Mouse (Mus musculus): ENCODE data around the gene Itpkb.

The Itpkb gene

DNA sequence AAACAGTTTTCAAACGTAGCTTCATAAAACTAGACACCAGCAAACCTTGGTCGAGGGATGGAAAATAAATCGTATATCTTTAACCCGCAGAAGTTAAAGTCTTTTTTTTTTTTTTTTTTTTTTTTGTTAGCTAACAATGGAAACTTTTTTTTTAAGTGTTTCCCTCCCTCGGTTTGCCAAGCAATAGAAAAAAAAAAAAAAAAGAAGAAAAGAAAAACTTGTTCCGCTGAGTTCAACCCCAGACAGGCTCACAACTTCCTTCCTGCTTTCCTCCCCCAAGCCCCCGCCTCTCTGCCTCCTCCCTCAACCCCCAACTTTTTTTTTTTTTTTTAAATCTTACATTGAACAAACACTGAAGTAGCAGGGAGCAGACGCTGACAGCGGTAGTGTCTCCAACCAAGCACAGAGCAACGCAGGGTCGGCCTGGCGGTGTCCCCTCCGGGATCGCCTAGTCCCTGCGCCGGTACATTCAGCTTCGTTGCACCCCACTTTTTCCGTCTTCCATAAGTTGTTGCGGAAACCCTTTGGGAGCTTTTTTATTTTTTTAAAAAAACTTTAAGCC is at the start of gene Itpkb:
Gene Itpkb, plus strand, starts transcription at position 341 of the 562 bp plus-strand sequence.
- DNase-seq (ENCODE audit: low spot score), result peak; percentile 64

DNA sequence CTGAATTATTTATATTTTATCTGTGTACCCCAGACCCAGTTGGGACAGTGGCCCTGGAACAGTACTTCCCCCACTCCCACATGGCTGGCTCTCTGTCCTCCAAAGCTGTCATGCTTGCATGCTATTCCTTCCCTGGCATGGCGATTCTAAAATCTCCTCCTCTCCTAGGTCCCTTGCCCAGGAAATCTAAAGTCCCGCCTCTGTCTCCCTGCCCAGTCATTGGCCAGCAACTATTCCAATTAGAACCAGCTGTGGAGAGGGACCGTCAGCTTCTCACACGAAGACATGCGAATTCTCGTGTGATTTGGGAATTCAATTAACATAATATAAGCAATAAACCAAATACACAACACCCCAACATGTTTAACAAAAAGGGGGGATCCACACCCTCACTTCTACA is 47.7 kb upstream of the Itpkb start:
- DNase-seq (ENCODE audit: low spot score), result no peak

DNA sequence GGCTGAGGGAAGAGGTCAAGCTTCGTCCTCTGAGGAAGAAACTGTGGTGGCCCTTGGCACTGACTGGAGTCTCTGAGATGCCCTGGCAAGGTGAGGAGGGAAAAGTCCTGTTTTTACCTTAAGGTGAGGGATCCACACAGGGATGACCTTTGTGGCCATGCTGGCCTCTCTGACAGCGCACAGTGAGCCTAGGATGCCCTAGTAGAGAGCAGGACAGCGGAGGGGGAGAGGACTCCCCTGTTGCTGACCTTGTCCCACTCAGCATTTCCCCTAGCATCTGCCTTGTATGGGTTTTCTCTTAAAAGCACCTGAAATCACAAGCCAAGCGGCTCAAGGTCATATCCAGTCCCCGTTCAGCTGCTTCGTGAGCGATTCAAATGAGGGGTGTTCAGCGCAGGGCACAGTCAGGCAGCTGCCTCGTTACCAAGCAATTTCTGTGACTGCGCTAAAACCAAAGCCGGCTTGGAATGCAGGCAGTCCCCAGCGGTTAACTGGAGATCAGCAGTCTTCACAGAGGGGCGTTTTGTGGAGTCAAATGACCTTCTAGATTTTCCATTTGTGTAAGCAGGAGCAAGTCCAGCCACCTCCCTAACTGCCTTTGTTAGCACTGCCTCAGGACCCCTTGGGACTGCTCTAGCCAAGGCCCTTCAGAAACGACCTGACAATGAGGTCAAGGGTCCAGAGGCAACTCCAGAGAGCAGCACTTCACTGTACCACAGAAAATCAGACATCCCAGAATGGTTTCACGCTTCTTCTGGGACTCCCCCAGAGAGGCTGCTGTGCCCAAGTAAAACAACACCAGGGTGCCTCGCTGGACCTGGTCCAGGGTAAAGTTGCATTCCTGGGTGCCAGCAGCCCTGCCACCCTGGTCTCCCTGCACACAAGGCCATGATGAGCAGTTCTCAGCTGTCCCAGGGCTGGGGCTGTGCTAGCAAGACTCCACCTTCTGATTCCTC is 46.2 kb upstream of the Itpkb start:
- peak; percentile 58 for DNase-seq (ENCODE audit: low spot score)

- no peak for DNase-seq (ENCODE audit: low spot score)
These were observed 44.0 kb upstream of the Itpkb start for GRCm38 (mm10) chr1:180286081-180286831.

DNA sequence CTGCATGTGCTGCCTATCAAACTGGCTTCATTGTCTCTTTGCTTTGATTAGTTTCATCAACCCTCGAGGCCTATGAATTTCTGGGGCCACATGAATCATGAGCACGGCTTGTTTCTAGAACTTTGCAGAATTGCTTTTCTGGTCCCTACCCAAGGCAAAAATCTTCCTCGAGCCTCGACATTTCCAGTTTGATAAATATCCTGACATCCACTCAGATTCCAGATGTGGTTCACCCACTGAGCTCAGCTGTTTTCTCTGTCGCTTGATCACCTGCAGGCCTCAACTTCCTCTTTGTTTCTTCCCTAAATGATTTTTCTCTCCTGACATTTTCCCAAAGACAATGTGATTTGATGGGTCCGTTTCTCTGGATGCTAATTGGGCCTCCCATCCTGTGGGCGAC is 42.1 kb upstream of the Itpkb start:
- DNase-seq (ENCODE audit: low spot score), result no peak

DNA sequence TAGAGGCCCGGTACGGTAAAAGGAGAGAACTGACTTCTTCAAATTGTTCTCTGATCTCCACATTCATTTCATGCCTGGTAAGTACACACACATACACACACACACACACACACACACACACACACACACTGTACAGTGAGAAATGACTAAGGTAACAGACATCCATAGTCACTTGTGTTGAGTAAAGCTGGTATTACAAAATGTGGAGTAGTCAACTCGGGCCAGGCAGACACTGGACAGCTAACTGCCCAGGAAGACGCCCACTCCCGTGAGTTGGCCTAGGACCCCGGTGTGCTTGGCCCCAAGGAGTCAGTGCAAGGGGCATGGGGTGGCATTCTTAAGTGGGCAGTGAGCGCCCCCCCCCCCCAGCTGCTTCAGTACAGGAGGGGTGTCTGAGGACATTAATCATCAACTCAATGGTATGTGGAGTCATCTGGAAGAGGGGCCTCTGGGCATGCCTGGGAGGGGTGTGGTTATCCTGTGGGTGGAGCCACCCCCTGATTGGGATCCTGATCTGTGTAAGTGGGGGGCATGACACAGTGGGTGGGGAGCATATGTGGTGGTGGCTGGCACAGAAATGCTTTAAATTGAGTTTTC is 41.3 kb upstream of the Itpkb start:
- no peak for DNase-seq (ENCODE audit: low spot score)

DNA sequence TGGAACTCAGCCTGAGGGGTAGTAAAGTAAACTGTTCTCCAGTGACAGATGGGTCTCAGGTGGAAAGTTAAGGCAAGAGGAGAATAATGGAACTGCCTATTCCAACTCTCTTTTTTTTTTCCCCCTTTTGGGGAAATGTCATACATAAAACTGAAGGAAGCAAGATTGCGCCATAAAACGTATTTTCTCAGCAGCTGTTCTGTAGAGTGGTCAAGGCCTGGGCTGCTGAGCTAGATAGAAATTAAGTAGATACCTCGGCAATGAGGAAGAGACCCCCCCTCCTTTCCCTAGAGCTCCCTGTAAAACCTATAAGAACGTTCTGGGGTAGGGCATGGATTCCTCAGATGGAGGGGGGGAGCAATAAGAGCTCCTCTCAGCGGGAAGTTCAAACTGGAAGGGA is 40.5 kb upstream of the Itpkb start:
- DNase-seq (ENCODE audit: low spot score), result no peak

- no peak for DNase-seq (ENCODE audit: low spot score)
These were observed 39.9 kb upstream of the Itpkb start for GRCm38 (mm10) chr1:180290358-180290757.

DNA sequence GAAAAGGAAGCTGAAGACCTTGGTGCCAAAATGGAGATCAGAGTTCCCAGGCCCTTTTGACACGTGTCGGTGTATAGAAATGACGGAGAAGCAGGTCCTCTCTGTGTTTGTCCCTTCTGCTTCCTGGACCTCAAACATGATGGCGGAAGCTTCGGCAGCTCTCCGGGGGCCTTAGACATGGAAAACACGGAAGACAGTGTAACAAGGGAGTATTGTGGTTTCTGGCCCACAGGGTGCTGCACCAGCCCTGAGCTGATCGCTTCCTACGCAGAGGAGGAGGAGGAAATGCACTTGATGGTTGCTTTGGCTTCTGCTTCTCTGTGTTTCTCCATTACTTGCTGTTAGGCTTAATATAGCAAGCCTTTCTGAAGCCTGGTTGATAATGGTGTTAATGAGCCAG is 34.2 kb upstream of the Itpkb start:
- no peak for DNase-seq (ENCODE audit: low spot score)

GRCm38 (mm10) chr1:180299697-180300096 is 30.6 kb upstream of the Itpkb start:
- no peak for DNase-seq (ENCODE audit: low spot score)

DNA sequence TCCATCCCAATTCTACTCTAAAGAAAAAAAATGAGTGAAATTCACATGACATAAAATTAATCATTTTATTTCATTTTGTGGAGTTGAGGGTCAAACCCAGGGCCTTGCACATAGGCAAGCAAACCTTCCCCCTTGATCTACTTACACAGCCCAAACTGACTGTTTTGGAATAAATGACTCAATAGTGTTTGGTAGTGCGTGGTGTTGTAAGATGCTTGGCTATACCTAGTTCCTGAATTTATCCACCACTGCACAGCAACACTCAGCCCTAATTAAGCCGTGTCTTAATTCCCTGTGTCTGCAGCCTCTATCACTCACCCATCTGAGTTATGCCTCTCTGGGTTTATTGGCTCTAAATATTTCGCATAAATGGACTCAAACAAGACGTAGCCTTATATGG is 30.0 kb upstream of the Itpkb start:
- no peak for DNase-seq (ENCODE audit: low spot score)

DNA sequence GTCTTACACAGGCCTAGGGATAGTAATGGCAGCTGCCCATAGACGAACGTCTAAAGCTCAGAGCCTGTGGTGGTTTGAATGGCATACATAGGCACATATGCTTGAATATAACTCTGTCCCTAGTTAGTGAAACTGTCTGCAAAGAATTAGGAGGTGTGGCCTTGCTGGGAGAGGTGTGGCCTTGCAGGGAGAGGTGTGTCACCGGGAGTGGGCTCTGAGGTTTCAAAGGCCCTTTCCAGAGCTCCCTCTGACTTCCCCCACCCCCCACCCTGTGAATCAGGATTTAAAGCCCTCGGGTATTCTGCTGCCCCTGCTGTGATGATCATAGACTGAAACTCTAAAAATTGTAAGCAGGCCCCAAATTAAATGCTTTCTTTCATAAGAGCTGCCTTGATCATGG is 29.3 kb upstream of the Itpkb start:
- DNase-seq (ENCODE audit: low spot score), result no peak

DNA sequence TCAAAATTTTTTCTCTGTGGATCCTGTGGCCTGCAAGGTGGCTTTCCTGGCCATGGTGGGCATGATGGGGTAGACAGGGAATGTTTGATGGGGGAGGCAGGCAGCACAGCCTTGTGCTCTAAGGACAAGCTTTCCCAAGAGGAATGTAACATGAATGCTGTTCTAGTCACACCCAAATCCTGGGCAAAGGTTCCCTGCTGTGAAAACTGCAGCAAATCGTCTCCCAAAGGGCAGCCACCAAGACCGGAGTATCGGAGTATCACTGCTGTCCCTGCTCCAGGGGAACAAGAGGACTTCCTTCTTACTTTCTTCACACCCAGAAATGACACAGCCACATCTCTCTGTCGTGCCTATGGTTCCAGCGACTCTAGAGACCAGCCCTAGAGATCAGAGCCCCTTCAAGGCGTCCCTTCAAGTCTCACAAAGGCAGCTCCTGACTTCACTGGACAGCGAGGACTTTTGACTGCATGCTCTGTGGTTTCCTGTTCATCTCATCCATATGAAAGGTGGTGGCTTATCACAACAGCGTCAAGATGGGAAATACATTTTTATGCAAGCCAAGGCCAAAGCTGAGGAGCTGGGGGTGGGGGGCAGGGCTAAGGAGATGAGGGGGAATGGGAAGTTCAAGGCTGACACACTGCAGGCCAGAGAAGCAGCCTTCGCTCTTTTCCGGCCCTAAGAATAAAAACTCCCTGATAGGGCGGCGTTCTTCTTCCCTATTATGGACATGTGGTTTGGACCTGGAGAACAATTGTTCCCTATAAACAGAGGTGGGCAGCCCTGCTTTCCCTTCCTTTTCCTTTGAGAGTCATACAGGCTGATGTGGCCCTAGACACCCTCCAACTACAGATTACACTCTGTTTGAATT is 27.8 kb upstream of the Itpkb start:
- no peak for DNase-seq (ENCODE audit: low spot score)

GRCm38 (mm10) chr1:180303600-180303999 is 26.7 kb upstream of the Itpkb start:
- no peak for DNase-seq (ENCODE audit: low spot score)

DNA sequence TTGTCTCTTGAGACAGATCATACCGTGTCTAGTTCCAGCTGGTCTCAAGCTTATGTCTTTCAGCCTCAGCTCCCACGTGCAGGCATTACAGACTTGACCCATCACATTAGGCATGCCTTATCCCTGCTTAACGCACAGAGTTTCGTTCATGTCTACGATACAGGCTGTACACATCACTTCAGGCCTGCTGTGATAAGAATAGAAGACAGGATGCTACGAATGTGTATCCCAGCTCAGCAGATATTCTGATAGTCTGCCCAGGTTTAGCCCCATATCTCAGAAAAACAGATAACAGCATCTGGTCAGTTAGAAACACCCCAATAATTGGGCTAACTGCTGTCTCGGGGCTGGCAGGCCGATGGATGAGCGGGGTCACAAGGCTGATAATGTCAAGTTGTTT is 23.4 kb upstream of the Itpkb start:
- DNase-seq (ENCODE audit: low spot score), result no peak

- no peak for DNase-seq (ENCODE audit: low spot score)
These were observed 22.6 kb upstream of the Itpkb start for GRCm38 (mm10) chr1:180307661-180308060.

DNA sequence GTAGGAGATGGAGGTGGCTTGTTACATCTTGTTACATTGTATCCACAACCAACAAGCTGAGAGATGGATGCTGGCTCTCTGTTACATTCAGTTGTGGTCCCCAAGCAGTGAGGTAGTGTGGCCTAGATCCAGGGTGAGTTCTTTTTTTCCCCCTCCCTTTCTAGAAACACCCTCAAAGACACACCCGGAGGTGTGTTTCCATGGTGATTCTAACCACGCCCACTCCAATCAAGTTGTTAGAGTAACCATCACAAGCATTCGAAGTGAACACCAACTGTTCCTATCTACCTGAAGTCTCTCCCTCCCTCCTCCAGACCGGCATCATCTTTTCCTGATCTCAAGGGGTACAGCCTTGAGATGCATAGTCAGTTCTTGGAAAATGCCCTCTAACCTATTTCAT is 21.4 kb upstream of the Itpkb start:
- DNase-seq (ENCODE audit: low spot score), result no peak

GRCm38 (mm10) chr1:180312286-180312685 is 18.0 kb upstream of the Itpkb start:
- DNase-seq (ENCODE audit: low spot score), result no peak

GRCm38 (mm10) chr1:180312792-180313311 is 17.4 kb upstream of the Itpkb start:
- DNase-seq (ENCODE audit: low spot score), result peak; percentile 89

DNA sequence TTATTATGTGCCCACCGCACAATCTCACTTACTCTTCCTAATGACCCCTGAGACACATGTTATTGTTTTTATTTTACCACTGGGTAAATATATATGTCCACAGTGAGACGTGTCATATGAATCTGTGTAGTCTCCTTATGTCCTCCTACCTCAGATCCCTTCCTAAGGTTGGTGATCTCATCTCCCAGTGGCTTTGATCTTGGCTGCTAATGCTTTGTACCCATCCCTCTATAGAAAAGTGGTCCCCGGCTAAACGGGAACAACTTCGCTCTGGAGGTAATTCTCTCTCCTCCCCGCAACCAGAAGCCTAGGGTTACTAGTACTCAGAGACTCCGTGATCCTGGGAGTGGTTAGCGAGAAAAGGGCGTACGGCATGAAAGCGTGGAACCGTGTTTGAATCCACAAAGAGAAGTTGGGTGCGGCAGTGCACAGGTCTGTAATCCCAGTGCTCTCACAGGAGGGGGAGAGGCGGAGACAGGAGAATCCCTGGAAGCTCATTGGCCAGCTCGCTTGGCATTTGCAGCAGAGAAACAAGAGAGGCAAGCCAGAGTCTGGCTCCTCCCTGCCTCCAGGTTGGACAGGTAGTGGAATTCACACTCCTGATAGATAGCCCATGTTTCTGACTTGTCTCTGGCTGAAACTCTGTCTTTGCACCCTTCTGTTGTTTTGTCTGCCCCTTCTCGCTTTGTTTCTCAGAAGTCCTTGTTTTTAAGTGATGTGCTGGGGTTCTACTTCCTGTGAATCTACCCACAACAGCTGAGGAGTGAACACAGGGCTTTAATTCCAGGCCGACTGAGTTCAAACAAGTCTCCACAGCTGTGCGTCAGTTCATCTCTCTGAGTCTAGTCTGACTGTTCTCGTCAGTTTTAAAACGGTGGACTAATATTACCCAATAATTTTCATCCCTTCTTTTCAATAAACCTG is 16.5 kb upstream of the Itpkb start:
- DNase-seq (ENCODE audit: low spot score), result peak; percentile 75
